Mouse (Mus musculus) testis, adult 2 months (tissue): ENCODE measurements around the gene Hoxd1. TPM values are rescaled to one million over a fixed set of nuclear protein-coding genes. Genes with fewer than 3 reads are reported as not detected.
A peak's percentile ranks its signal among the peaks of the same experiment; 100 is the strongest.

ENCODE experiments used
- H3K27ac ChIP-seq: fragments of 200-500 bp; 2 replicates; pipeline ENCODE4 v1.5.1; 2012; ENCODE audit warnings: low read depth, low read length; ENCODE audit not compliant: control insufficient read depth, insufficient read depth
- H3K27me3 ChIP-seq: fragments of 200-500 bp; 2 replicates; pipeline ENCODE4 v1.6.1; 2012; ENCODE audit warnings: mild to moderate bottlenecking, low read length, moderate library complexity; ENCODE audit not compliant: control insufficient read depth, insufficient read depth
- H3K36me3 ChIP-seq: fragments of 200-500 bp; 2 replicates; pipeline ENCODE4 v1.6.1; 2012; ENCODE audit warnings: mild to moderate bottlenecking, low read length; ENCODE audit not compliant: control insufficient read depth, insufficient read depth
- H3K4me1 ChIP-seq: fragments of 200-500 bp; 2 replicates; pipeline ENCODE4 v1.6.1; 2012; ENCODE audit warnings: low read length; ENCODE audit not compliant: control insufficient read depth, insufficient read depth
- H3K4me3 ChIP-seq: fragments of 200-500 bp; 2 replicates; pipeline ENCODE4 v1.5.1; 2012; ENCODE audit warnings: low read depth, mild to moderate bottlenecking, low read length, moderate library complexity, mixed read lengths; ENCODE audit not compliant: control insufficient read depth
- CTCF ChIP-seq: fragments of 200-500 bp; IDR thresholded peaks from 2 replicates; pipeline ENCODE4 v1.5.1; 2012; ENCODE audit warnings: low read depth, mild to moderate bottlenecking, inconsistent platforms, low read length, moderate library complexity; ENCODE audit not compliant: control insufficient read depth, insufficient read depth, insufficient replicate concordance
- POLR2A ChIP-seq: fragments of 200-500 bp; IDR thresholded peaks from 2 replicates; pipeline ENCODE4 v1.6.1; 2012; ENCODE audit warnings: low read depth, mild to moderate bottlenecking, inconsistent platforms, low read length, moderate library complexity; ENCODE audit not compliant: control insufficient read depth
- polyA plus RNA-seq: library from polyadenylated mRNA; depleted of rRNA; stranded (reverse); fragments of >200 nt; gene quantifications from 2 replicates; pipeline ENCODE4 v1.2.3, GENCODE M21; 2012

Hoxd1 gene
- polyA plus RNA-seq, 1 experiment = not detected

DNA sequence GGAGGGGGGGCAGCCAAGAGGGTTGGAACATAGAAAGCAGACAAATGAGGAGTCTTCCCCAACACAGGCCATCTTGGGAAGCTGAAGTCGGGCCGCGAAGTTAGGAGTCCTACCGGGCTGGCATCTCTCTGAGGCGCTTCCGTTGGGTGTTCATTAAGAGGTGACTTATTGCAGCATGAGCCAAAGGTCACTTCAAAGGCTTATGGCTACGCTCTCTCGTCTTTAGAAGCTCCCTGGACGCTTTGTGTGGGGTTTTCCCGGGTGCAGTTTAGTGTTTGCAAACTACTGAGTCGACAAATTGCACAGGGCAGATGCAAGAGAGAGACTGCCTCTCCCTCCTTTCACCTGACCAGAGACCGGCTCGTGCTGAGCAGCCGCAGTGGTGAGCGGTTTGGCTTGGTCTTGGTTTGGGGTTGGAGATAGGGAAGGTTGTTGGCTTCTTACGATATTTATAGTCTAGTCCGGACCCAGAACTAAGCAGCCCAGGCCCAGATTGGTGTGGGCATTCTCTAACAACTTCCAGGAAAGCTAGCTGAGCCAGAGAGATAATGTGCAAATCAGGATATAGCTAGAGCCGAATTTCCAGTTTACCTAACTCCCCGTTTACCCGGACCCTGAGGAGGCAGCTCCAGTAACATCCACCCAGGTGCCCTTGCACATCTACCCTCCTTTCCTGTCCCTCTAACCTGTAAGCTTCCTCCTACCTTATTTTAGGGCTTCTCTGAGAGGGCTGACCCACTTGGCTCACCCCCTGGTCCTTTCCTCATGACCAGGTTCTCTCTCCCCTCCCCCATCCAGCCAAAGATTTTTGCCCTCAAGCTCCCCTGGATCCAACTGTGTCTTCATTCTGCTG lies 23.9 kb upstream of the Hoxd1 start:
- TF ChIP-seq POLR2A (no peak), CTCF (no peak)
- H3K4me1 ChIP-seq = peaks cover 4% of the 10 kb centered on the region; the same call in 1 of the 2 replicates
- H3K36me3 ChIP-seq = no peaks in the 10 kb centered on the region
- H3K4me3 ChIP-seq = no peak overlapping the region
- H3K27me3 ChIP-seq = peaks cover 9% of the 10 kb centered on the region
- H3K27ac ChIP-seq = no peak overlapping the region

- Histone ChIP-seq H3K4me3 (no peak overlapping the region), H3K27me3 (peaks cover 8% of the 10 kb centered on the region), H3K36me3 (no peaks in the 10 kb centered on the region), H3K27ac (no peak overlapping the region), H3K4me1 (peaks cover 4% of the 10 kb centered on the region; the same call in 1 of the 2 replicates)
- TF ChIP-seq CTCF (no peak), POLR2A (no peak)
Observed at GRCm38 (mm10) chr2:74739476-74739800, 23.3 kb upstream of the Hoxd1 start.

DNA sequence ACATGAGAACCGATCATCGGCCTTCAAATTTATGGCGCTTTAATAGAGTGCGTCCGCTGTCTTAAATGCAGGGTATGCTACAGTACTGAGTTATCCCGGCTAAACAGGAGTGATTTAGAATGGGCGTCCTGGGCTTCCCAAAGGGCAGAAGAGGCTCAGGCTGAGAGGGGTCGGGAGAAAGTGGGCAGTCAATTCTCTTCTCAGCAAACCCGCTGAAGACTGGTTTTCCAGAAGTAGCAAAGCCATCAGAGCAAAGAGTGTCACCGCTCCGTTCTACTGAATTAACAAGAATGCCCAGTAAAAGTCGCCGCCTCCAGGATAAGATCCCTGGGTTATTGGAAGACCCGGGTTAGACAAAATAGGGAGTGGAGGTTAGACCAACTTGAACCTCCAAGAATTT lies 22.9 kb upstream of the Hoxd1 start:
- Histone ChIP-seq H3K27me3 (peaks cover 5% of the 10 kb centered on the region), H3K36me3 (no peaks in the 10 kb centered on the region), H3K4me1 (peaks cover 4% of the 10 kb centered on the region; the same call in 1 of the 2 replicates), H3K27ac (no peak overlapping the region), H3K4me3 (no peak overlapping the region)
- TF ChIP-seq POLR2A = no peak
- TF ChIP-seq CTCF = no peak

- Histone ChIP-seq H3K27ac (no peak overlapping the region), H3K4me3 (peak overlapping the region; percentile 6; the same call in 1 of the 2 replicates)
Observed at GRCm38 (mm10) chr2:74740311-74741091, 22.3 kb upstream of the Hoxd1 start.

DNA sequence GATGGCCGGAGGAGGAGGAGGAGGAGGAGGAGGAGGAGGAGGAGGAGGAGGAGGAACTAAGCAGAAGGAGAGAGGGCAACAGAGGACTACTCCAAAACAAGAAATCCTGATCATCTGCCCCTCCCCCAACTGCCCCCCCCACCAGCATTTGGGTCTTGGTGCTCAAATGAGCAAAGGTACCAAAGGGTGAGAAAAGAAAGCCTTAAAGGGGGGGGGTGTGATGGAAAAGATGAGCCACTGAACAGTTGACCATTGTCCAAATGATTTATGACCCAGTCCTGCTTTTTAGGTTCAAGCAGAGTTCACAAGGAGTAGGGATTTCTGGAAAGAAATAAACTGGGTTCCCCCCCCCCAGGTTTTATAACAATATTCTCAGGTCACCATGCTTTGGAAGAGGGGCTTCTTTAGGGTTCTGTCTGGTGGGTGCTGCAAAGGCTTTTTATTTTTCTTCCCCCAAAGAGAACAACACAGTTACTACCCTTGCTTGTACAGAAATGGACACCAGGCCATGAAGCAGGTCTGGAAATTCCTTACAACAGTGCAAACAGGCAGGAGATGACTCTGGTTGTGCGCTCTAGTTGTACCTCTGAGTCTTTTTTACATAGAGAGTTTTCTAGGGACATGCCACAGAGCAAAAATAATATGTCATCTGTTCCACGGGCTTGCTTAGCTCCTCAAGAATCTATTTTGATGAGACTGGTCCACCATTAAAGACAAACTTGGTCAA lies 21.4 kb upstream of the Hoxd1 start:
- peaks cover 2% of the 10 kb centered on the region for H3K27me3 ChIP-seq
- TF ChIP-seq CTCF (no peak), POLR2A (no peak)
- H3K4me3 ChIP-seq = no peak overlapping the region
- no peaks in the 10 kb centered on the region for H3K36me3 ChIP-seq
- H3K27ac ChIP-seq = no peak overlapping the region
- H3K4me1 ChIP-seq = peaks cover 6% of the 10 kb centered on the region; the same call in 1 of the 2 replicates

More at GRCm38 (mm10) chr2:74740311-74741091, 22.3 kb upstream of the Hoxd1 start:
- peaks cover 2% of the 10 kb centered on the region for H3K27me3 ChIP-seq
- TF ChIP-seq POLR2A (no peak), CTCF (no peak)
- no peaks in the 10 kb centered on the region for H3K36me3 ChIP-seq
- peaks cover 5% of the 10 kb centered on the region; the same call in 1 of the 2 replicates for H3K4me1 ChIP-seq

GRCm38 (mm10) chr2:74741979-74742277 lies 20.9 kb upstream of the Hoxd1 start:
- H3K27ac ChIP-seq = no peak overlapping the region
- H3K4me1 ChIP-seq = peaks cover 10% of the 10 kb centered on the region
- TF ChIP-seq POLR2A = no peak
- TF ChIP-seq CTCF = no peak
- peaks cover 2% of the 10 kb centered on the region for H3K27me3 ChIP-seq
- no peaks in the 10 kb centered on the region for H3K36me3 ChIP-seq
- no peak overlapping the region for H3K4me3 ChIP-seq
